Mouse (Mus musculus) midbrain, postnatal 0 days (tissue): ENCODE results near the gene Slc38a1. TPM values are rescaled to one million over a fixed set of nuclear protein-coding genes. Genes with fewer than 3 reads are reported as not detected.
A peak's percentile ranks its signal among the peaks of the same experiment; 100 is the strongest.

Experiments
- ATAC-seq: fragments of 200-750 bp; cut with Nextera tagmentation; 2 replicates; pipeline ENCODE4 v1.8.0; 2017; ENCODE audit warnings: moderate number of reproducible peaks, mild to moderate bottlenecking, moderate TSS enrichment, moderate library complexity; ENCODE audit not compliant: low FRiP score
- DNase-seq: peaks from one replicate; pipeline ENCODE4 v3.0.0-alpha.2; 2015; ENCODE audit warnings: low spot score
- H3K27ac ChIP-seq: fragments of 300-500 bp; sonication (generic); 2 replicates; pipeline ENCODE4 v1.5.1; 2014; ENCODE audit warnings: low read depth, mild to moderate bottlenecking, low read length, mixed read lengths
- H3K27me3 ChIP-seq: fragments of 300-500 bp; sonication (generic); 2 replicates; pipeline ENCODE4 v1.6.1; 2014; ENCODE audit warnings: low read length, control low read depth, mixed read lengths; ENCODE audit not compliant: insufficient read depth
- H3K36me3 ChIP-seq: fragments of 300-500 bp; sonication (generic); 2 replicates; pipeline ENCODE4 v1.6.1; 2014; ENCODE audit warnings: low read length, control low read depth, mixed read lengths; ENCODE audit not compliant: insufficient read depth
- H3K4me1 ChIP-seq: fragments of 300-500 bp; sonication (generic); 2 replicates; pipeline ENCODE4 v1.6.1; 2014; ENCODE audit warnings: mild to moderate bottlenecking, control low read depth, antibody characterized with exemption, low read length, mixed read lengths; ENCODE audit not compliant: insufficient read depth
- H3K4me2 ChIP-seq: fragments of 300-500 bp; sonication (generic); 2 replicates; pipeline ENCODE4 v1.6.1; 2014; ENCODE audit warnings: low read depth, mild to moderate bottlenecking, low read length, mixed read lengths; ENCODE audit not compliant: poor library complexity, severe bottlenecking
- H3K4me3 ChIP-seq: fragments of 300-500 bp; sonication (generic); 2 replicates; pipeline ENCODE4 v1.5.1; 2014; ENCODE audit warnings: low read depth, mild to moderate bottlenecking, low read length, moderate library complexity
- H3K9ac ChIP-seq: fragments of 300-500 bp; sonication (generic); replicated peaks from 2 replicates; pipeline ENCODE4 v1.6.1; 2014; ENCODE audit warnings: mild to moderate bottlenecking, low read length, moderate library complexity, mixed read lengths; ENCODE audit not compliant: poor library complexity, severe bottlenecking
- H3K9me3 ChIP-seq: fragments of 300-500 bp; sonication (generic); 2 replicates; pipeline ENCODE4 v1.6.1; 2016; ENCODE audit warnings: low read length, control low read depth
- CTCF ChIP-seq: IDR thresholded peaks from 2 replicates; pipeline ENCODE4 v1.5.1; 2016; ENCODE audit warnings: antibody characterized with exemption, mild to moderate bottlenecking
- WGBS: fragments of 180-500 bp; shearing (Covaris S2); extraction: QIAGEN DNeasy Blood & Tissue Kit; methylation state at CpG from one replicate; pipeline ENCODE4 v1.1.7; 2014; 5-methylcytosine and 5-hydroxymethylcytosine counted together
- polyA plus RNA-seq: library from polyadenylated mRNA; unstranded; fragments of >200 nt; fragmentation: Nextera tagmentation; extraction: Ambion mirVana; gene quantifications from 2 replicates; pipeline ENCODE4 v1.2.1, GENCODE M21; 2015
- total RNA-seq: library from RNA; depleted of rRNA; stranded (reverse); fragments of >200 nt; gene quantifications from 2 replicates; pipeline ENCODE4 v1.2.3, GENCODE M21; 2014

Gene Slc38a1
- total and polyA plus RNA-seq, 2 experiments from 2014 or later = 75.2 to 91.2 TPM

DNA sequence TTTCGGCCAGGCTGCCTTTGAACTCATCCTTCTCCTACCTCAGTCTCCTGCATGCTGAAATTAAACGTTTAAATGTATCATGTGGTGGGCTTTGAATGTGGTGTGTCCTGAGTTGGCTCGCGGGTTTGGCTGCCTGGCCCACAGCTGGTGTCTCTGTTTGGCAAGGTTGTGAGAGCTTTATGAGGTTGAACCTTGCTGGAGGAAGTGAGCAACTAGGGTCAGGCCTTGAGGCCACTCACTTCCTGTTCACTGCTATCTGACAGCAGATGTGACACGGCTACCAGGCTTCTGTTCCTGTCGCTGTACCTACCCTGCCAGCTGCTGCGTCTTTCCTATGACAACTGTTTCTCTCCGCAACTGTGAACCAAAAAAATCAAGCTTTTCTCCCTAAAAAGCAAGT, 12.0 kb upstream of the Slc38a1 start:
- H3K27me3 ChIP-seq = no peaks in the 10 kb centered on the region
- ATAC-seq = no peak
- no peaks in the 10 kb centered on the region for H3K36me3 ChIP-seq
- 88% methylated on average over 8 of the region's 8 CpGs for WGBS
- no peaks in the 10 kb centered on the region for H3K9me3 ChIP-seq
- no peak for TF ChIP-seq CTCF
- H3K4me3 ChIP-seq = no peak overlapping the region
- no peak overlapping the region for H3K27ac ChIP-seq
- no peak for DNase-seq
- no peak overlapping the region for H3K9ac ChIP-seq
- H3K4me1 ChIP-seq = no peaks in the 10 kb centered on the region
- no peak overlapping the region for H3K4me2 ChIP-seq

DNA sequence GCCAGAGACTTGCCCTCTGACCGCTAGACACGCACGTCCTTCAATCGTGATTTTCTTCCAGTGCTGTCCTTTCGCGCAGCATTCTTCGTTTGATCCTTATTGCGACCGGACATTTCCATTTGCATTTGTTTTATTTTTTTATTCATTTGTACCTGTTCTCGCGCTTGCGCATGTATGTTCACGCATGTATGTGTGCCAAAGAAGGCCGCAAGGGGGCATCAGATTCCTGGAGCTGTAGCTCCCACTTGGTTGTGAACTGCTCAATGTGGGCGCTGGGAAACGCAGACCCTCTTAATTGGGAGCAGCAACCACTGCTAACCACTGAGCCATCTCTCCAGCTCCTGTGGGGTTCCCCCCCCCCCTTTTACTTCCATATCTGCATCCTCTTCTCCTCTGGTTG, 10.3 kb upstream of the Slc38a1 start:
- Histone ChIP-seq H3K27ac (no peak overlapping the region), H3K4me2 (no peak overlapping the region), H3K36me3 (no peaks in the 10 kb centered on the region), H3K4me1 (no peaks in the 10 kb centered on the region), H3K4me3 (no peak overlapping the region), H3K27me3 (no peaks in the 10 kb centered on the region), H3K9ac (no peak overlapping the region), H3K9me3 (no peaks in the 10 kb centered on the region)
- 93% methylated on average over 16 of the region's 16 CpGs for WGBS
- ATAC-seq = no peak
- no peak for TF ChIP-seq CTCF
- DNase-seq = no peak

DNA sequence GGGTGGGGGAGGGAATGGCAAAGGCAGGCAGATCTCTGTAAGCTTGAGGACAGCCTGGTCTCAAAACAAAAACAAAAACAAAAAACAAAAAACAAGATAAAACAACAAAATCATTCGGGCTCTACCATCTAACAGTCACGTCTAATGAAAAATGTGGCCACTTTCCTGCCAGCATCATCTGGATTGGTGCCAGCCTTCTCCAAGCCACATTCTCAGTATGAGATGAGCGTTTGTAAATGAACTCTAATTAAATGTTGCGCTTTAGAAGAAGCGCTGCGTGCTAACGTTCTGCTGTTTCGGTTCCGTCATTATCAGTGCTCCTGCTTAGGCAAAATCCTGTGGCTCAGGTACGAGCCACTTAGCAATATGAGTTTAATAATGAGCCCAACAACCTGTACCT, 9.8 kb upstream of the Slc38a1 start:
- Histone ChIP-seq H3K4me1 (no peaks in the 10 kb centered on the region), H3K9ac (no peak overlapping the region), H3K4me2 (no peak overlapping the region), H3K36me3 (no peaks in the 10 kb centered on the region), H3K27me3 (no peaks in the 10 kb centered on the region), H3K4me3 (no peak overlapping the region), H3K27ac (no peak overlapping the region), H3K9me3 (no peaks in the 10 kb centered on the region)
- 69% methylated on average over 10 of the region's 10 CpGs for WGBS
- ATAC-seq (no peak), DNase-seq (peak; percentile 67)
- TF ChIP-seq CTCF = no peak

DNA sequence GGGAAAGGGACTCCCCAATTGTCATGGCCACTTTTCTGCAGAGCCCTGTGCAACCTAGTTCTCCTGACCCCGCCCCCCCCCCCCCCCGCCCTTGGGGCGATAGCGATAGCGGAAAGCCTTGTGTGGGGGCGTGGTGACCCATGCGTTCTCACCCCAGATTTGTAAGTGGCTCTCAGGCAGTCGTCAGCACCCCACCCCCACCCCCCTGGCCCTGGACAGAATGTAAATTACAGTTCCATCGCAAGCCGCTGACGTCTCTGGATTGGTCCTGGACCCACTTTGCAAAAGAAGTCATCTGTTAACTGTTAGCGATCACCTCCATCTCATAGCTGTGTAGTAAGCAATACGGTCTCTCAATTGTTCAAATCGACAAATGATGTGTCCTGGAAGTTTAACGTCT, 4.7 kb upstream of the Slc38a1 start:
- Histone ChIP-seq H3K36me3 (no peaks in the 10 kb centered on the region), H3K4me1 (no peaks in the 10 kb centered on the region), H3K27ac (no peak overlapping the region), H3K9me3 (no peaks in the 10 kb centered on the region), H3K27me3 (no peaks in the 10 kb centered on the region), H3K4me3 (no peak overlapping the region), H3K4me2 (no peak overlapping the region), H3K9ac (no peak overlapping the region)
- 44% methylated on average over 15 of the region's 15 CpGs for WGBS
- TF ChIP-seq CTCF = no peak
- no peak for ATAC-seq
- no peak for DNase-seq

DNA sequence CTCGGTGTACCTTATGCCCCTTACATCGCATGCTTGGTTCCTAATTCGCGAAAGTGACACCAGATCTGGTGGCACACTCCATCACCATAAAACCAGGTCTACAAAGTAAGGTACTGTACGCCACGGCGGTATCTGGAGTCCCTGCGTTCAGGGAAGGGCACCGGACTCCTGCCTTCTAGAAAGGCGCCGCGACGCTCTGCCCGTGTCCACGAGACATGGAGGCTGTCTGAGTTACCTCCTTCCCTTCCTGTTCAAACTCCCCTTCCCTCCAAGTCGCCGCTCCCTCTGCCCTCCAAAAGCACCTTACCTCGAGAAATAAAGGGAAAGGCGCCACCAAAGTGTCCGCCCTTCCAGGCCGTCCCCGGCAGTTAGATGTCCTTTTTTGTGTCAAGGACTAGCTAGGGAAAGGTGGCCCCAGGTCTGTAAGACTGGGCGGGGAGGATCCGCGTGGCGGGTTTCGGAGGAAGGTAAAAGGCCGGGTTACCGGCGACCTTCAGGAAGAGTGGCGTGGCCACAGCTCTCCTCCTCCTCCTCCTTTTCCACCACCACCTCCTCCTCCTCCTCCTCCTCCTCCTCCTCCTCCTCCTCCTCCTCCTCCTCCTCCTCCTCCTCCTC, 785 bp downstream of the Slc38a1 start:
- no peak for TF ChIP-seq CTCF
- Histone ChIP-seq H3K9ac (peak overlapping the region; percentile 100), H3K27ac (peak overlapping the region; percentile 100), H3K9me3 (no peaks in the 10 kb centered on the region), H3K4me3 (peak overlapping the region; percentile 82), H3K36me3 (no peaks in the 10 kb centered on the region), H3K27me3 (no peaks in the 10 kb centered on the region), H3K4me2 (peak overlapping the region; percentile 88), H3K4me1 (peaks cover 16% of the 10 kb centered on the region)
- ATAC-seq (no peak), DNase-seq (peak; percentile 34)
- WGBS = under 1% methylated on average over 31 of the region's 31 CpGs

DNA sequence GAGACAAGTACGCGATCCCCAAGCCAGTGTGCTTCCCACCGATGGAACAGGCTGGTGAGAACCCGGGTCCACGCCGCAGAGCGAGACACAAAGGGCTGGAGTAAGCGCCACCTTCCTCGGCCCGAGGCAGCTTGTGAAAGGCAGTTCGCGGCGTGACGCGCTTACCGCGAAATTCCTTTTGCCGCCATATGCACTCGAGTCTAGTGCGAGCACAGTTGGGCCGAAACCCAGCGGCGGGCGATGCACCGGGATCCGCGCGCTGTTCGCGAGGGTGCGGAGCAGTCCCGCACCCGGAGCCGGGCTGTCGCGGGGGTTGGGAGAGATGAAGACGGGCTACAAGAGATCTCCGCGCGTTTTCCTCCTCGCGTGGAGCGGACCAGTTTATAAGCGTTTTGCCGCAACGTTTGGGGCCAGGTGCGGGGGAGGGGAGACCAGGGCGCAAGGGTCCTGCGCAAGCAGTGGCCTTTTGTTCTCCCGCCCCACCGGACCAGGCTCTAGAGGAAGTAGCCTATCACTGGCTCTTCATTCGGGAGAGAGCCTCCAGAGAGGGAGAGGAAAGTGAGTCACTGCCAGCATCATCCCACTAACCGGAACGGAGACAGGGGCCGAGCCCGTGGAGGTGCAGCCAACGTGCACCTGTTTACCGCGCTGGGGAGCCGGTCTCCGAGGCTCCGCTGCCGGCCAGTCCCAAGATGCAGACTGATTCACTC, 1.4 kb downstream of the Slc38a1 start:
- Histone ChIP-seq H3K9me3 (no peaks in the 10 kb centered on the region), H3K36me3 (no peaks in the 10 kb centered on the region), H3K27me3 (no peaks in the 10 kb centered on the region), H3K4me1 (peaks cover 16% of the 10 kb centered on the region), H3K9ac (peak overlapping the region; percentile 100), H3K27ac (peak overlapping the region; percentile 100), H3K4me2 (peak overlapping the region; percentile 88), H3K4me3 (peak overlapping the region; percentile 82)
- no peak for TF ChIP-seq CTCF
- peak; percentile 85 for DNase-seq
- ATAC-seq = peak; percentile 71
- WGBS = under 1% methylated on average over 63 of the region's 63 CpGs
